Mouse (Mus musculus) brown adipose tissue, adult 24 weeks (tissue): ENCODE measurements around the gene Pigz. TPM values are rescaled to one million over a fixed set of nuclear protein-coding genes. Genes with fewer than 3 reads are reported as not detected.

Experiments
- polyA plus RNA-seq: library from polyadenylated mRNA; stranded (reverse); fragments of >200 nt; gene quantifications from 2 replicates; pipeline ENCODE4 v1.2.4, GENCODE M21; 2012; ENCODE audit not compliant: missing spikeins, insufficient read depth, insufficient read length

Pigz gene
- polyA plus RNA-seq, 1 experiment = not detected

Other genes with a start within 250 kb of the Pigz start
- gene Meltf, start 55.0 kb upstream of the Pigz start, polyA plus RNA-seq = not detected in 2 replicates
- 106 and 114 TPM in 2 replicates for gene 0610012G03Rik, start 14.6 kb downstream of the Pigz start, polyA plus RNA-seq
- gene Ncbp2, start 14.7 kb downstream of the Pigz start, polyA plus RNA-seq = 67.8 and 91.6 TPM in 2 replicates
- gene Senp5, start 69.4 kb downstream of the Pigz start, polyA plus RNA-seq = 8.1 and 10.8 TPM in 2 replicates
- gene Pak2, start 145.5 kb downstream of the Pigz start, polyA plus RNA-seq = 23.1 and 24.3 TPM in 2 replicates
- gene Pigx, start 165.9 kb downstream of the Pigz start, polyA plus RNA-seq = 25.2 and 38.3 TPM in 2 replicates
- gene Cep19, start 165.9 kb downstream of the Pigz start, polyA plus RNA-seq = 13.5 and 14.1 TPM in 2 replicates
- 3.3 and 6.0 TPM in 2 replicates for gene Nrros, start 231.7 kb downstream of the Pigz start, polyA plus RNA-seq
- not detected in 2 replicates for gene Bex6, start 246.0 kb downstream of the Pigz start, polyA plus RNA-seq